Mouse (Mus musculus): ENCODE results near the gene Capn10.

DNA sequence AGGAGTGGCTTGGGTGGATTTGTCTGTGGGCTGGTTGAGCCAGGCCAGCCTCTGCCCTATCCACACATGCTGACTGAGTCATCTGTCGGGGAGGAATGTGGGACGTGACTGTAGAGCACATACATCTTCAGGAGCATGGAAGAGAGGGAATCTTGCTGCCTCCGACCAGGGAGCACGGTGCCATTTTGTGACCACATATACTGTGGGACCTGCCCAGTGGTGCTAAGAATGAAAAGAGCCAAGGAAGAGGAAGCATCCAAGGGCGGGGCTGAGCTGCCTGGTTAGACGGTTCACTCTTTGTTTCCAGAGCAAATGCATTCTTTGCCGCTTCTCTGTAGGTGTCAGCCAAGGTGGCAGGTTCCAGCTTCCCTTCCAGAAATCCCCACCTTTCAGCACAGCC, 44.5 kb downstream of the Capn10 start:
- TF ChIP-seq CTCF (IDR thresholded peaks at IDR 0.05; ENCODE audit: extremely low read depth, insufficient read depth, low read length): no peak
- no peak for TF ChIP-seq POLR2A (IDR thresholded peaks at IDR 0.05; ENCODE audit: extremely low read depth, insufficient read depth, low read length)
